Mouse (Mus musculus) lung, postnatal 0 days (tissue): ENCODE measurements around the gene Nfatc2.

Source experiments
- CTCF ChIP-seq: IDR thresholded peaks from 2 replicates; pipeline ENCODE4 v1.5.1; 2016; ENCODE audit warnings: antibody characterized with exemption, mild to moderate bottlenecking
- EP300 ChIP-seq: IDR thresholded peaks from 2 replicates; pipeline ENCODE4 v1.6.1; 2016; ENCODE audit warnings: antibody characterized with exemption, mild to moderate bottlenecking, control low read depth

GRCm38 (mm10) chr2:168593004-168593403 is 8.5 kb downstream of the Nfatc2 start:
- TF ChIP-seq CTCF (peak; percentile 50), EP300 (no peak)
